ENCODE assay signal across 12 mouse cellular contexts in genomic region chr3:51727487-51727886, GRCm38 (mm10).
A peak's percentile ranks its signal among the peaks of the same experiment; 100 is the strongest.
DNase-seq lines count a peak whose midpoint lies in the region; ATAC-seq and TF ChIP-seq lines count a peak whose summit lies in the region.
"Had no signal": no experiment of that assay in that cellular context is flagged by ENCODE, and none has a peak within 500 bp of the region (broad histone marks: within the 10 kb centered on the region; RNA-seq: fewer than 3 reads in every experiment).

No protein-coding gene starts in this region.

- no peak for ATAC-seq in forebrain, postnatal 0 days
- no peak for ATAC-seq in forebrain, embryonic 14.5 days
- no peak for ATAC-seq in intestine, embryonic 14.5 days (replicated peaks; ENCODE audit: low FRiP score, low TSS enrichment, low read depth)
- no peak for ATAC-seq in intestine, postnatal 0 days
- ATAC-seq in midbrain, embryonic 11.5 days (ENCODE audit: low FRiP score), result no peak
- ATAC-seq in midbrain, embryonic 13.5 days, result no peak
- ATAC-seq in neural tube, embryonic 14.5 days (ENCODE audit: low read depth), result no peak

- H3K9ac ChIP-seq in forebrain, postnatal 0 days, result peak overlapping the region; percentile 19; the same call in 1 of the 2 replicates
- no peak overlapping the region for H3K9ac ChIP-seq in forebrain, embryonic 14.5 days (ENCODE audit: low read length)
- H3K9ac ChIP-seq in intestine, embryonic 14.5 days (ENCODE audit: low read length), result no peak overlapping the region
- H3K9ac ChIP-seq in intestine, postnatal 0 days (ENCODE audit: low read depth, low read length), result no peak overlapping the region
- no peak overlapping the region for H3K9ac ChIP-seq in midbrain, embryonic 11.5 days (ENCODE audit: low read length)
- H3K9ac ChIP-seq in midbrain, embryonic 13.5 days (replicated peaks), result no peak overlapping the region
- no peak overlapping the region for H3K9ac ChIP-seq in neural tube, embryonic 14.5 days (replicated peaks; ENCODE audit: low read depth, low read length)

- H3K27ac ChIP-seq in forebrain, postnatal 0 days (ENCODE audit: low read depth, low read length), result peak overlapping the region; percentile 57; the same call in 1 of the 2 replicates
- H3K27ac ChIP-seq in forebrain, embryonic 14.5 days (ENCODE audit: low read depth, low read length), result no peak overlapping the region
- 0 out of 2 replicates have a peak overlapping the region, but pooled peaks have one; percentile 2 for H3K27ac ChIP-seq in intestine, embryonic 14.5 days (ENCODE audit: low read depth)
- H3K27ac ChIP-seq in intestine, postnatal 0 days (ENCODE audit: low read depth, low read length), result no peak overlapping the region
- 0 out of 2 replicates have a peak overlapping the region, but pooled peaks have one; percentile 6 for H3K27ac ChIP-seq in midbrain, embryonic 11.5 days (ENCODE audit: low read depth, low read length)
- H3K27ac ChIP-seq in midbrain, embryonic 13.5 days, result no peak overlapping the region
- H3K27ac ChIP-seq in neural tube, embryonic 14.5 days (ENCODE audit: low read depth, low read length), result 0 out of 2 replicates have a peak overlapping the region, but pooled peaks have one; percentile 45

- H3K4me3 ChIP-seq in forebrain, postnatal 0 days (ENCODE audit: low read depth, low read length), result no peak overlapping the region
- H3K4me3 ChIP-seq in forebrain, embryonic 14.5 days (ENCODE audit: low read depth, low read length), result no peak overlapping the region
- H3K4me3 ChIP-seq in intestine, embryonic 14.5 days (ENCODE audit: low read depth, low read length), result no peak overlapping the region
- H3K4me3 ChIP-seq in intestine, postnatal 0 days (ENCODE audit: low read depth, low read length), result no peak overlapping the region
- no peak overlapping the region for H3K4me3 ChIP-seq in midbrain, embryonic 11.5 days (ENCODE audit: low read depth, low read length)
- no peak overlapping the region for H3K4me3 ChIP-seq in midbrain, embryonic 13.5 days (replicated peaks)
- no peak overlapping the region for H3K4me3 ChIP-seq in neural tube, embryonic 14.5 days (ENCODE audit: low read depth, low read length)

- no peak for TF ChIP-seq CTCF in forebrain, postnatal 0 days (IDR thresholded peaks at IDR 0.05; ENCODE audit: low read depth)
- TF ChIP-seq CTCF in intestine, postnatal 0 days (IDR thresholded peaks at IDR 0.05; ENCODE audit: low read depth), result no peak

- no peak for DNase-seq in forebrain, postnatal 0 days
- DNase-seq in forebrain, embryonic 14.5 days (ENCODE audit: low spot score), result no peak
- DNase-seq in intestine, embryonic 14.5 days (ENCODE audit: low spot score), result no peak
- DNase-seq in midbrain, embryonic 11.5 days (ENCODE audit: low spot score, missing footprints), result no peak
- DNase-seq in B cell, adult 2 months, result no peak
- DNase-seq: adrenal gland, postnatal 25 days; cerebellum, adult 9-10 months; gastrocnemius, postnatal 25 days; right cerebral cortex, postnatal 25 days had no signal

- H3K4me1 ChIP-seq in forebrain, postnatal 0 days (ENCODE audit: insufficient read depth), result peaks cover 18% of the 10 kb centered on the region
- H3K4me1 ChIP-seq in forebrain, embryonic 14.5 days (ENCODE audit: control insufficient read depth, insufficient read depth, low read length), result peaks cover 8% of the 10 kb centered on the region; the same call in 1 of the 2 replicates
- H3K4me1 ChIP-seq in intestine, embryonic 14.5 days (replicated peaks; ENCODE audit: control insufficient read depth, insufficient read depth, low read length), result peaks cover 16% of the 10 kb centered on the region
- H3K4me1 ChIP-seq in intestine, postnatal 0 days (replicated peaks; ENCODE audit: control insufficient read depth, insufficient read depth, low read length), result no peaks in the 10 kb centered on the region
- H3K4me1 ChIP-seq in midbrain, embryonic 11.5 days (ENCODE audit: control insufficient read depth, insufficient read depth, low read length), result peaks cover 12% of the 10 kb centered on the region
- peaks cover 42% of the 10 kb centered on the region for H3K4me1 ChIP-seq in midbrain, embryonic 13.5 days (replicated peaks)
- peaks cover 9% of the 10 kb centered on the region for H3K4me1 ChIP-seq in neural tube, embryonic 14.5 days (ENCODE audit: control insufficient read depth, insufficient read depth, low read length)

- no peaks in the 10 kb centered on the region for H3K9me3 ChIP-seq in forebrain, postnatal 0 days (ENCODE audit: low read length)
- H3K9me3 ChIP-seq in forebrain, embryonic 14.5 days (replicated peaks; ENCODE audit: control insufficient read depth, low read length), result no peaks in the 10 kb centered on the region
- H3K9me3 ChIP-seq in intestine, embryonic 14.5 days (ENCODE audit: control insufficient read depth, low read length), result no peaks in the 10 kb centered on the region
- H3K9me3 ChIP-seq in intestine, postnatal 0 days (ENCODE audit: control insufficient read depth), result no peaks in the 10 kb centered on the region
- no peaks in the 10 kb centered on the region for H3K9me3 ChIP-seq in midbrain, embryonic 11.5 days (ENCODE audit: control insufficient read depth, low read length)
- H3K9me3 ChIP-seq in midbrain, embryonic 13.5 days, result no peaks in the 10 kb centered on the region
- H3K9me3 ChIP-seq in neural tube, embryonic 14.5 days (ENCODE audit: control insufficient read depth, low read length), result no peaks in the 10 kb centered on the region

- 51% methylated on average over 3 of the region's 3 CpGs for WGBS in forebrain, postnatal 0 days
- 57% methylated on average over 3 of the region's 3 CpGs for WGBS in forebrain, embryonic 14.5 days
- 62% methylated on average over 3 of the region's 3 CpGs for WGBS in intestine, embryonic 14.5 days
- WGBS in intestine, postnatal 0 days, result 59% methylated on average over 3 of the region's 3 CpGs
- 85% methylated on average over 3 of the region's 3 CpGs for WGBS in midbrain, embryonic 11.5 days
- WGBS in midbrain, embryonic 13.5 days, result 83% methylated on average over 3 of the region's 3 CpGs
- WGBS in neural tube, embryonic 14.5 days, result 62% methylated on average over 3 of the region's 3 CpGs

- no peaks in the 10 kb centered on the region for H3K27me3 ChIP-seq in forebrain, postnatal 0 days (ENCODE audit: insufficient read depth, low read length)
- no peaks in the 10 kb centered on the region for H3K27me3 ChIP-seq in forebrain, embryonic 14.5 days (replicated peaks; ENCODE audit: control insufficient read depth, insufficient read depth, low read length)
- no peaks in the 10 kb centered on the region for H3K27me3 ChIP-seq in intestine, embryonic 14.5 days (replicated peaks; ENCODE audit: control insufficient read depth, insufficient read depth, low read length)
- H3K27me3 ChIP-seq in intestine, postnatal 0 days (replicated peaks; ENCODE audit: control insufficient read depth, insufficient read depth, low read length), result no peaks in the 10 kb centered on the region
- H3K27me3 ChIP-seq in midbrain, embryonic 11.5 days (ENCODE audit: control insufficient read depth, insufficient read depth, low read length), result no peaks in the 10 kb centered on the region
- no peaks in the 10 kb centered on the region for H3K27me3 ChIP-seq in midbrain, embryonic 13.5 days
- H3K27me3 ChIP-seq in neural tube, embryonic 14.5 days (ENCODE audit: control insufficient read depth, insufficient read depth, low read length), result no peaks in the 10 kb centered on the region

- H3K36me3 ChIP-seq in forebrain, postnatal 0 days (ENCODE audit: insufficient read depth), result no peaks in the 10 kb centered on the region
- H3K36me3 ChIP-seq in forebrain, embryonic 14.5 days (ENCODE audit: control insufficient read depth, insufficient read depth, low read length), result no peaks in the 10 kb centered on the region
- H3K36me3 ChIP-seq in intestine, embryonic 14.5 days (ENCODE audit: control insufficient read depth, insufficient read depth, low read length), result no peaks in the 10 kb centered on the region
- H3K36me3 ChIP-seq in intestine, postnatal 0 days (ENCODE audit: control insufficient read depth, insufficient read depth), result no peaks in the 10 kb centered on the region
- no peaks in the 10 kb centered on the region for H3K36me3 ChIP-seq in midbrain, embryonic 11.5 days (ENCODE audit: control insufficient read depth, insufficient read depth, low read length)
- no peaks in the 10 kb centered on the region for H3K36me3 ChIP-seq in midbrain, embryonic 13.5 days
- no peaks in the 10 kb centered on the region for H3K36me3 ChIP-seq in neural tube, embryonic 14.5 days (ENCODE audit: control insufficient read depth, insufficient read depth, low read length)

- H3K4me2 ChIP-seq in forebrain, postnatal 0 days (ENCODE audit: low read depth), result no peak overlapping the region
- H3K4me2 ChIP-seq in forebrain, embryonic 14.5 days (ENCODE audit: low read length), result no peak overlapping the region
- H3K4me2 ChIP-seq in intestine, embryonic 14.5 days (ENCODE audit: low read length), result no peak overlapping the region
- no peak overlapping the region for H3K4me2 ChIP-seq in intestine, postnatal 0 days (replicated peaks; ENCODE audit: low read depth)
- no peak overlapping the region for H3K4me2 ChIP-seq in midbrain, embryonic 11.5 days
- no peak overlapping the region for H3K4me2 ChIP-seq in midbrain, embryonic 13.5 days (replicated peaks)
- H3K4me2 ChIP-seq in neural tube, embryonic 14.5 days (ENCODE audit: low read depth, low read length), result no peak overlapping the region

Comparison
In these comparisons a context has a peak if more than half of its experiments do, and no peak if none do; other contexts are left out.
1. H3K27ac ChIP-seq: peak in forebrain, postnatal 0 days (single experiment), intestine, embryonic 14.5 days (single experiment), midbrain, embryonic 11.5 days (single experiment) and neural tube, embryonic 14.5 days (single experiment); none in forebrain, embryonic 14.5 days (single experiment), intestine, postnatal 0 days (single experiment) and midbrain, embryonic 13.5 days (single experiment).